Mouse (Mus musculus) erythroblast, embryonic 14.5 days (primary cell): ENCODE measurements around the gene Lrrc51.

Experiments
- GATA1 ChIP-seq: IDR thresholded peaks from 2 replicates; pipeline ENCODE4 v1.6.1; 2012; ENCODE audit warnings: low read length, inconsistent platforms, mixed read lengths
- TAL1 ChIP-seq: IDR thresholded peaks from 3 replicates; pipeline ENCODE4 v1.6.1; 2012; ENCODE audit warnings: low read length, inconsistent platforms, mixed read lengths

DNA sequence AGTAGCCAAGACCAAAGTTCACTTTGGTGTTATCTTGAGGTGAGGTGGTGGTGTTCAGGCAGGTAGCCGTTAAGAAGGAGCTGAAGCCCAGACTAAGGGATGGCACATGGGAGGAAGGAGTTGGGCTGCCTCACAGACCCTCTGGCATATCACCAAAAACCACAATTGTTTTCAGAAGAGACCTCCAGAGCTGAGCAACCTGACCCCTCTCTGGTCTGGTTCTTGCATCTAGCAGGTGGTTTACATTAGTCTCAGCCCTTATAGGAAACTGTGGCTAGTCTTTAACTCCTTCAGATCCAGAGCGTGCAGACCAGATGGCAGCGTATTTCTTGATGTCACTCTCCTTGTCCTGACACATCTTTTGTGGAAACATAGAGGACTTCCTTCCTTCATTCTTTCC, 40.0 kb upstream of the Lrrc51 start:
- TF ChIP-seq TAL1 (no peak), GATA1 (no peak)
